Mouse (Mus musculus) ZHBTc4 (cell line): Measurements from ENCODE around the gene Rbbp8nl.

Source experiments
- DNase-seq: peaks from one replicate; pipeline ENCODE4 v3.0.0-alpha.2; 2011; ENCODE audit warnings: low read depth, low spot score

Gene Rbbp8nl

DNA sequence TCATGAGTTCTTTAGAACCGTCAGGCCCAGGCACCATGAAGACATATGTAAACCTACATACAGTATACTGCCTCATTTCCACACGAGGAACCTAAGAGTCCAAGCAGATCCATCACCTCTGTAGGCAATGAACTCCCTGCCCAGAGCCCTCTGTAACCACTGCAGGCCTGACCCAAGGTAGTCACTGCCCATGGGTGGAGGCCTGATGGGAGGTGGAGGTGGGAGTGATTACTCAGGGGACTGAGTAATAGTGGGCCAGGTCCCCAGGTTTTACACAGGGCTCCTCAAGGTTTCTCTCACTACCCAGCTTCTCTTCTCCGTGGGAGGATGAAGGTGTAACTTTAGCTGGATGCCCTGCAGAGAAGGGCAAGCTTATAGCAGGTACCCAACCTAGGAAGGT, 60.5 kb downstream of the Rbbp8nl start:
- no peak for DNase-seq

DNA sequence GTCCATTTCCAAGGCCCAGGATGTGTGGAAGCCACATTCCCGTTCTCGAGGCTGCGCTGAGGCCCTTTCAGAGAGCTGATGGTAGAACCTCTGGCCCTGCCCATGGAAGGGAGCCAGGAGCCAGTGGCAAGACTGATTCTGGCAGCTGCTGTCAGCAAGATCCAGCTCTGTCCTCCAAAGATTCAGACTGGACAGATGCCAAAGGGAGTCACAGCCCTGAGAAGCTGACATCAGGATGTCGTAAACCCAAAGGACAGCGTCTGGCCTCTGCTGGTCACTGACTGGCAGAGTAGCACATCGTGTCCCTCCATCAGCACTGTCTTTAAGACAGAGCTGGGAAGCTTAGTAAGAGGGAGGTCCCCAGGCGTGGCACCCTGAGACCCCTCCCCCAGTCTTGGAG, 61.1 kb downstream of the Rbbp8nl start:
- no peak for DNase-seq

DNA sequence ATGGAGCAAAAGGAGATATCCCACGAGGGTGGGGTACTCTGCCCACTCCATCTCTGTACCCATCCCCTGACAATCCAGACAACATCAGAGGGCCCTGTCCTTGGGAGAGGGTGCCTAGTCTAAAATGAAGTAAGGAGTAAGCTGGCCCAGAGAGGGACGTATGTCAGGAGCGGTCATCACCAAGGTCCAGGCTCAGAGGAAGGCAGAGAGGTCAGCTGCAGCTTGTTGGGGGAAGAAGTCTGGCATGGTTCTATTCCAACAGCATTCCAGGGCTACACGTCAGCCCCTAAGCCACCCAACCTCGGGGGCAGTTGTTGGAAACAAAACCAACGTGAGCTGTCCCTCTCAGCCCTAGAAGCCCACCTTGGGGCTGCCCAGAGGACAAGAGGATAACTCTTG, 61.6 kb downstream of the Rbbp8nl start:
- DNase-seq, result no peak
